10 mouse cellular contexts compared by ENCODE assay signal in genomic region chr8:121273620-121274019, GRCm38 (mm10).
DNase-seq lines count a peak whose midpoint lies in the region; ATAC-seq and TF ChIP-seq lines count a peak whose summit lies in the region.
"Had no signal": no experiment of that assay in that cellular context is flagged by ENCODE, and none has a peak within 500 bp of the region (broad histone marks: within the 10 kb centered on the region; RNA-seq: fewer than 3 reads in every experiment).

No protein-coding gene starts in this region.

- H3K79me2 ChIP-seq in heart, adult 2 months (replicated peaks; ENCODE audit: control insufficient read depth, insufficient read depth, low read length): no peaks in the 10 kb centered on the region

- TF ChIP-seq POLR2A in heart, adult 2 months (IDR thresholded peaks at IDR 0.05; ENCODE audit: insufficient read depth, low read depth, low read length): no peak

- no peak overlapping the region for H3K4me3 ChIP-seq in lung, embryonic 15.5 days
- no peak overlapping the region for H3K4me3 ChIP-seq in hindbrain, embryonic 14.5 days (replicated peaks; ENCODE audit: low read length)
- H3K4me3 ChIP-seq in neural tube, embryonic 13.5 days: no peak overlapping the region
- H3K4me3 ChIP-seq in heart, adult 2 months: no peak overlapping the region

- H3K36me3 ChIP-seq in lung, embryonic 15.5 days: no peaks in the 10 kb centered on the region
- no peaks in the 10 kb centered on the region for H3K36me3 ChIP-seq in hindbrain, embryonic 14.5 days (replicated peaks; ENCODE audit: control insufficient read depth, insufficient read depth)
- no peaks in the 10 kb centered on the region for H3K36me3 ChIP-seq in neural tube, embryonic 13.5 days
- H3K36me3 ChIP-seq in heart, adult 2 months (ENCODE audit: control insufficient read depth, insufficient read depth, low read length): no peaks in the 10 kb centered on the region
- H3K36me3 ChIP-seq: heart, embryonic 13.5 days had no signal

- ATAC-seq in lung, embryonic 15.5 days (ENCODE audit: borderline replicate concordance, extremely low read depth, low FRiP score, low TSS enrichment): 0 out of 2 replicates have a peak, but pooled peaks have one; percentile 5
- ATAC-seq in hindbrain, embryonic 14.5 days (ENCODE audit: low FRiP score): peak; percentile 58; the same call in 1 of the 2 replicates
- ATAC-seq in neural tube, embryonic 13.5 days (ENCODE audit: low read depth): peak; percentile 60; the same call in 1 of the 2 replicates

- no peaks in the 10 kb centered on the region for H3K9me3 ChIP-seq in lung, embryonic 15.5 days
- no peaks in the 10 kb centered on the region for H3K9me3 ChIP-seq in hindbrain, embryonic 14.5 days (ENCODE audit: control insufficient read depth, low read length)
- H3K9me3 ChIP-seq in neural tube, embryonic 13.5 days: no peaks in the 10 kb centered on the region
- H3K9me3 ChIP-seq: heart, embryonic 13.5 days had no signal

- H3K4me1 ChIP-seq in lung, embryonic 15.5 days: no peaks in the 10 kb centered on the region
- no peaks in the 10 kb centered on the region for H3K4me1 ChIP-seq in hindbrain, embryonic 14.5 days (replicated peaks; ENCODE audit: control insufficient read depth, insufficient read depth, low read length)
- H3K4me1 ChIP-seq in neural tube, embryonic 13.5 days (replicated peaks): peaks cover 12% of the 10 kb centered on the region
- no peaks in the 10 kb centered on the region for H3K4me1 ChIP-seq in heart, adult 2 months (ENCODE audit: control insufficient read depth, insufficient read depth, low read length)

- no peak overlapping the region for H3K9ac ChIP-seq in lung, embryonic 15.5 days
- no peak overlapping the region for H3K9ac ChIP-seq in hindbrain, embryonic 14.5 days
- H3K9ac ChIP-seq in neural tube, embryonic 13.5 days: 0 out of 2 replicates have a peak overlapping the region, but pooled peaks have one; percentile 0
- no peak overlapping the region for H3K9ac ChIP-seq in heart, adult 2 months (ENCODE audit: low read depth, low read length)

- no peak for DNase-seq in lung, postnatal 14 days
- DNase-seq in cerebellum, adult 8-10 months: peak; percentile 66
- peak; percentile 35 for DNase-seq in hindbrain, embryonic 14.5 days (ENCODE audit: low spot score)
- no peak for DNase-seq in adrenal gland, adult 18-20 months (ENCODE audit: low spot score in 2 of 2)
- no peak for DNase-seq in heart, adult 2 months
- DNase-seq: adrenal gland, adult 2 months; kidney, adult 11 months had no signal

- H3K27ac ChIP-seq in lung, embryonic 15.5 days: no peak overlapping the region
- H3K27ac ChIP-seq in hindbrain, embryonic 14.5 days: no peak overlapping the region
- H3K27ac ChIP-seq in neural tube, embryonic 13.5 days (replicated peaks): no peak overlapping the region
- no peak overlapping the region for H3K27ac ChIP-seq in heart, adult 2 months
- H3K27ac ChIP-seq: heart, embryonic 13.5 days had no signal

- TF ChIP-seq EP300 in heart, adult 2 months (IDR thresholded peaks at IDR 0.05; ENCODE audit: insufficient read depth, low read depth, low read length): no peak

- TF ChIP-seq CTCF in heart, adult 2 months (IDR thresholded peaks at IDR 0.05): no peak

- intact Hi-C loops in heart, adult 2 months (cut with DNase I): no loop called here

- WGBS in lung, embryonic 15.5 days: 74% methylated on average over 15 of the region's 15 CpGs
- 68% methylated on average over 15 of the region's 15 CpGs for WGBS in hindbrain, embryonic 14.5 days
- WGBS in neural tube, embryonic 13.5 days: 85% methylated on average over 15 of the region's 15 CpGs
- 77% methylated on average over 15 of the region's 15 CpGs for WGBS in heart, adult 2 months

- peak overlapping the region; percentile 47; the same call in 1 of the 2 replicates for H3K4me2 ChIP-seq in lung, embryonic 15.5 days
- H3K4me2 ChIP-seq in hindbrain, embryonic 14.5 days (replicated peaks): 0 out of 2 replicates have a peak overlapping the region, but pooled peaks have one; percentile 0
- no peak overlapping the region for H3K4me2 ChIP-seq in neural tube, embryonic 13.5 days

- H3K27me3 ChIP-seq in lung, embryonic 15.5 days: no peaks in the 10 kb centered on the region; the same call in 1 of the 2 replicates
- H3K27me3 ChIP-seq in hindbrain, embryonic 14.5 days (ENCODE audit: control insufficient read depth, insufficient read depth, low read length): no peaks in the 10 kb centered on the region
- H3K27me3 ChIP-seq in neural tube, embryonic 13.5 days: no peaks in the 10 kb centered on the region
- no peaks in the 10 kb centered on the region; the same call in 1 of the 2 replicates for H3K27me3 ChIP-seq in heart, adult 2 months (ENCODE audit: control insufficient read depth, insufficient read depth, low read length)

Comparison
In these comparisons a context has a peak if more than half of its experiments do, and no peak if none do; other contexts are left out.
1. ATAC-seq: peak in every context shown above with its lines; median percentile 60 in neural tube, embryonic 13.5 days; 58 in hindbrain, embryonic 14.5 days; 5 in lung, embryonic 15.5 days.
2. DNase-seq: peak in cerebellum, adult 8-10 months (single experiment) and hindbrain, embryonic 14.5 days (single experiment); none in lung, postnatal 14 days (single experiment), adrenal gland, adult 18-20 months (0 of 2) and heart, adult 2 months (0 of 2).